Mouse (Mus musculus) kidney, embryonic 15.5 days (tissue): ENCODE measurements at regions not wholly inside any gene's neighbourhood (a gene's known extent, or its start where the extent isn't known, plus 50 kb on each side); places are given as distances from the start of the nearest gene placed in this dataset.

Experiments
- ATAC-seq: fragments of 200-750 bp; cut with Nextera tagmentation; replicated peaks from 2 replicates; pipeline ENCODE4 v1.8.0; 2017; ENCODE audit warnings: moderate TSS enrichment; ENCODE audit not compliant: low FRiP score
- H3K27ac ChIP-seq: fragments of 300-500 bp; sonication (generic); 2 replicates; pipeline ENCODE4 v1.5.1; 2015; ENCODE audit warnings: mild to moderate bottlenecking, inconsistent platforms
- H3K27me3 ChIP-seq: fragments of 300-500 bp; sonication (generic); 2 replicates; pipeline ENCODE4 v1.6.1; 2015; ENCODE audit warnings: inconsistent platforms
- H3K36me3 ChIP-seq: fragments of 300-500 bp; sonication (generic); 2 replicates; pipeline ENCODE4 v1.6.1; 2015; ENCODE audit warnings: inconsistent platforms
- H3K4me1 ChIP-seq: fragments of 300-500 bp; sonication (generic); 2 replicates; pipeline ENCODE4 v1.6.1; 2015; ENCODE audit warnings: inconsistent platforms
- H3K4me2 ChIP-seq: fragments of 300-500 bp; sonication (generic); 2 replicates; pipeline ENCODE4 v1.6.1; 2015; ENCODE audit warnings: moderate library complexity, mild to moderate bottlenecking, inconsistent platforms
- H3K4me3 ChIP-seq: fragments of 300-500 bp; sonication (generic); replicated peaks from 2 replicates; pipeline ENCODE4 v1.5.1; 2015; ENCODE audit warnings: mild to moderate bottlenecking, inconsistent platforms
- H3K9ac ChIP-seq: fragments of 300-500 bp; sonication (generic); 2 replicates; pipeline ENCODE4 v1.6.1; 2015; ENCODE audit warnings: mild to moderate bottlenecking, inconsistent platforms
- H3K9me3 ChIP-seq: fragments of 300-500 bp; sonication (generic); replicated peaks from 2 replicates; pipeline ENCODE4 v1.6.1; 2016; ENCODE audit warnings: inconsistent platforms
- WGBS: fragments of 180-500 bp; shearing (Covaris S2); methylation state at CpG from one replicate; pipeline ENCODE4 v1.1.7; 2015; ENCODE audit warnings: mixed read lengths; 5-methylcytosine and 5-hydroxymethylcytosine counted together

DNA sequence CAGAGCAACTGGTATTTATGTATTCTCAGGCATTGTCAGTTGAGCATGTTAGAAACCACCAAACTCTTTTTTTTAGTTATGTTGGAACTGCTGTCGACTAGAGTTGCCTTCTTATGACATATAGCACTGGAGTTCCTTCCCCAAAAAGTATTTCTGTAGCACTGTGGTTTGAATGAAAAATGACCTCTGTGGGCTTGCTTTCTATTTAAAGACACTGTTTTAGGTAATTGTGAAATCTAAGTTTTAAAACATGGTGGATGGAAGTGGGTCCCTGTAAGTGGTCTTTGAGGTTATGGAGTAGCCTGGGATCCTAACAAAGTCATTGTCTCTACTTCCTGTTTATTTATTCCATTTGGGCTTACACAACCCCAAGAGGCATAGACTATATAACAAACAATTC, 93.2 kb upstream of the Mrps30 start:
- Histone ChIP-seq H3K27me3 (no peaks in the 10 kb centered on the region), H3K4me2 (no peak overlapping the region), H3K9me3 (no peaks in the 10 kb centered on the region), H3K27ac (no peak overlapping the region), H3K4me1 (no peaks in the 10 kb centered on the region), H3K9ac (no peak overlapping the region), H3K36me3 (no peaks in the 10 kb centered on the region), H3K4me3 (no peak overlapping the region)
- ATAC-seq = no peak
- 84% methylated on average over 1 of the region's 1 CpGs for WGBS

- no peak for ATAC-seq
- H3K4me1 ChIP-seq = no peaks in the 10 kb centered on the region
- H3K4me2 ChIP-seq = no peak overlapping the region
- H3K9ac ChIP-seq = no peak overlapping the region
- H3K4me3 ChIP-seq = no peak overlapping the region
- H3K36me3 ChIP-seq = no peaks in the 10 kb centered on the region
- H3K27ac ChIP-seq = no peak overlapping the region
- H3K9me3 ChIP-seq = no peaks in the 10 kb centered on the region
- H3K27me3 ChIP-seq = no peaks in the 10 kb centered on the region
- WGBS = 27% methylated on average over 1 of the region's 1 CpGs
Measured at GRCm38 (mm10) chr13:118478487-118478886, 91.4 kb upstream of the Mrps30 start.

GRCm38 (mm10) chr13:118472578-118472977, 85.5 kb upstream of the Mrps30 start:
- Histone ChIP-seq H3K27ac (no peak overlapping the region), H3K4me1 (no peaks in the 10 kb centered on the region), H3K9ac (no peak overlapping the region), H3K9me3 (no peaks in the 10 kb centered on the region), H3K4me2 (no peak overlapping the region), H3K27me3 (no peaks in the 10 kb centered on the region), H3K36me3 (no peaks in the 10 kb centered on the region), H3K4me3 (no peak overlapping the region)
- no peak for ATAC-seq
- WGBS = 54% methylated on average over 7 of the region's 7 CpGs

- Histone ChIP-seq H3K27me3 (no peaks in the 10 kb centered on the region), H3K4me2 (no peak overlapping the region), H3K9me3 (no peaks in the 10 kb centered on the region), H3K4me1 (no peaks in the 10 kb centered on the region), H3K27ac (no peak overlapping the region), H3K36me3 (no peaks in the 10 kb centered on the region), H3K4me3 (no peak overlapping the region), H3K9ac (no peak overlapping the region)
- ATAC-seq = peak; percentile 83
- WGBS = 76% methylated on average over 9 of the region's 9 CpGs
Measured at GRCm38 (mm10) chr13:118459672-118460384, 72.8 kb upstream of the Mrps30 start.

- Histone ChIP-seq H3K27ac (no peak overlapping the region), H3K4me2 (no peak overlapping the region), H3K4me3 (no peak overlapping the region), H3K4me1 (no peaks in the 10 kb centered on the region), H3K36me3 (no peaks in the 10 kb centered on the region), H3K27me3 (no peaks in the 10 kb centered on the region), H3K9ac (no peak overlapping the region), H3K9me3 (no peaks in the 10 kb centered on the region)
- WGBS = 71% methylated on average over 6 of the region's 6 CpGs
- ATAC-seq = no peak
Measured at GRCm38 (mm10) chr13:118448977-118449705, 62.1 kb upstream of the Mrps30 start.

DNA sequence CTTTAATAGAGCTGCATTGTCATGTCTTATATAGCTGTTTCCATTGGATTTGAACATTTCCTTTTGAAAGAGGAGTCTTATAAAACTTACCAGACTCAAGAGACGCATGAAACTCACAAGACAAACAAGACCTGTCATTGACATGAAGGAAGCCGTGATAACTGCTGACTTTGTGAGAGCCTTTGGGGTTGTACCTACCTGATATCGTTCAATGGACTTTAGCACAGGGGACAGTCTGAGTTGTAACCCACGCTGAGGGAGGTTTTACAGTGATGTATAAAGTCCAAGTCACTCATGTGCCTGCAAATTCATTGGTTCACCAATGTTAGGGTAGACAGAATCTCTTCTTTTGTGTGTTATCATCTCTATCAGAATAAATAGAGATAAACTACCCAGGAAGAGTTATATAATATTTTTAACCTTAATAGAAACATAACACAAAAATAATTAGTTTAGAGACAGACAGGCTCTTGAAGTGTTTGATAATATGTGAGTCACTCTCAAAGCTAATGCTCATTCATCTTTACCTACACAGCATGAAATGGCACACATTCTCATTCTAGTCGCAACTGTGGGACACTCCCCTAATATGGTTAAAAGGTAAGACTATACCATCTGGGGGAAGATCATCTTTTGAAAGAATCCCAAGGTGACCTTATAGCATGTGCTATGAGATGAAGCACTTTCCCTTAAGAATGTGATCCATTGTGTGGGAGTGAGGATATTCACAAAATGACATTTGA, 54.4 kb upstream of the Mrps30 start:
- Histone ChIP-seq H3K9me3 (no peaks in the 10 kb centered on the region), H3K4me3 (no peak overlapping the region), H3K4me1 (no peaks in the 10 kb centered on the region), H3K27ac (no peak overlapping the region), H3K27me3 (no peaks in the 10 kb centered on the region), H3K36me3 (no peaks in the 10 kb centered on the region), H3K4me2 (no peak overlapping the region), H3K9ac (no peak overlapping the region)
- no peak for ATAC-seq
- WGBS = 88% methylated on average over 5 of the region's 5 CpGs
